19 mouse cellular contexts compared by ENCODE assay signal in the genomic region with DNA sequence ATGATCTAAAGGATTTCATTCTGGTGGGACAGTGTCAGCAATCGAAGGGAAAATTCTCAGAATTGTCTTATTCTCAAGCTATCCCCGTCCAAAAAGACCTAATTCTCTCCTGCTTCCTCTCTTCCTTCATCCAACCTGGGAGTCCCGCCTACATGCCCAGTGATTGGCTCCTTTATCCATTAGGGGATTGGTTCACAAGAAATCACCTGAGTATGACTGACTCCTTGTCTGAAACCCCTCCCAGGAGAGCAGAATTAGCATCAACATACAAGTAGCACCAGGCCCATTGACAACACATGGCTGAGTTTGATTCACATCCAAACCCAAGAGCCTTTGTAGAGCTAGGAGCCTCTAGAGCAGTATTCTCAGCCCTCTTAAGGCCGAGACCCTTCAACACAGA.
"Had no signal": no experiment of that assay in that cellular context is flagged by ENCODE, and none has a peak within 500 bp of the region (broad histone marks: within the 10 kb centered on the region; RNA-seq: fewer than 3 reads in every experiment).

No protein-coding gene starts in this region.

- H3K27ac ChIP-seq: liver, embryonic 15.5 days; lung, embryonic 15.5 days; macrophage; midbrain, embryonic 12.5 days; neural tube, embryonic 13.5 days; neural tube, embryonic 15.5 days had no signal

- H3K4me2 ChIP-seq: liver, embryonic 15.5 days; lung, embryonic 15.5 days; midbrain, embryonic 12.5 days; neural tube, embryonic 13.5 days; neural tube, embryonic 15.5 days had no signal

- ATAC-seq: liver, postnatal 0 days; lung, postnatal 0 days; midbrain, embryonic 16.5 days had no signal

- DNase-seq: liver, postnatal 0 days; lung, adult 2 months; lung, postnatal 14 days; lung, postnatal 36 days; midbrain, embryonic 14.5 days; right cerebral cortex, postnatal 14 days; thymus, adult 18-20 months; thymus, postnatal 14 days; thymus, postnatal 36 days had no signal

- H3K4me1 ChIP-seq: liver, embryonic 15.5 days; midbrain, embryonic 12.5 days had no signal

- H3K4me3 ChIP-seq: liver, embryonic 15.5 days; lung, embryonic 15.5 days; megakaryocyte, embryonic 14.5 days; midbrain, embryonic 12.5 days; myocyte; neural tube, embryonic 13.5 days; neural tube, embryonic 15.5 days had no signal

- H3K27me3 ChIP-seq: liver, embryonic 15.5 days; lung, embryonic 15.5 days; megakaryocyte, embryonic 14.5 days; midbrain, embryonic 12.5 days; neural tube, embryonic 13.5 days; neural tube, embryonic 15.5 days had no signal

- H3K9me3 ChIP-seq: liver, embryonic 15.5 days; lung, embryonic 15.5 days; neural tube, embryonic 15.5 days had no signal

- H3K36me3 ChIP-seq: liver, embryonic 15.5 days; lung, embryonic 15.5 days; midbrain, embryonic 12.5 days; neural tube, embryonic 13.5 days; neural tube, embryonic 15.5 days had no signal

- H3K9ac ChIP-seq: liver, embryonic 15.5 days; liver, postnatal 0 days; lung, embryonic 15.5 days; midbrain, embryonic 12.5 days; neural tube, embryonic 13.5 days; neural tube, embryonic 15.5 days had no signal
